Mouse (Mus musculus): ENCODE results near the gene Ints2. TPM values are rescaled to one million over a fixed set of nuclear protein-coding genes. Genes with fewer than 3 reads are reported as not detected.
A peak's percentile ranks its signal among the peaks of the same experiment; 100 is the strongest.

Gene Ints2
- polyA plus RNA-seq, 1 experiment from 2014 or later, result 48.4 TPM

- DNase-seq (ENCODE audit: low spot score, missing footprints), result no peak
- no peak overlapping the region for H3K4me3 ChIP-seq (ENCODE audit: low read depth, low read length)
- no peaks in the 10 kb centered on the region for H3K27me3 ChIP-seq (ENCODE audit: control insufficient read depth, insufficient read depth, low read length)
- H3K9ac ChIP-seq (ENCODE audit: low read length), result no peak overlapping the region
- peaks cover 13% of the 10 kb centered on the region; the same call in 1 of the 2 replicates for H3K36me3 ChIP-seq (ENCODE audit: control insufficient read depth, insufficient read depth, low read length)
- ATAC-seq (ENCODE audit: low FRiP score), result no peak
- H3K4me2 ChIP-seq, result no peak overlapping the region
- H3K9me3 ChIP-seq (ENCODE audit: control insufficient read depth, low read length), result no peaks in the 10 kb centered on the region
- H3K4me1 ChIP-seq (ENCODE audit: control insufficient read depth, insufficient read depth, low read length), result no peaks in the 10 kb centered on the region
- 92% methylated on average over 8 of the region's 8 CpGs for WGBS
- no peak overlapping the region for H3K27ac ChIP-seq (ENCODE audit: low read depth, low read length)
Observed at GRCm38 (mm10) chr11:86226646-86227180, 30.7 kb downstream of the Ints2 start.

- H3K27ac ChIP-seq (ENCODE audit: low read depth, low read length), result no peak overlapping the region
- no peaks in the 10 kb centered on the region for H3K27me3 ChIP-seq (ENCODE audit: control insufficient read depth, insufficient read depth, low read length)
- no peak for ATAC-seq (ENCODE audit: low FRiP score)
- no peaks in the 10 kb centered on the region for H3K9me3 ChIP-seq (ENCODE audit: control insufficient read depth, low read length)
- 89% methylated on average over 4 of the region's 4 CpGs for WGBS
- no peak overlapping the region for H3K4me3 ChIP-seq (ENCODE audit: low read depth, low read length)
- H3K36me3 ChIP-seq (ENCODE audit: control insufficient read depth, insufficient read depth, low read length), result peaks cover 13% of the 10 kb centered on the region; the same call in 1 of the 2 replicates
- H3K9ac ChIP-seq (ENCODE audit: low read length), result no peak overlapping the region
- no peak for DNase-seq (ENCODE audit: low spot score, missing footprints)
- no peaks in the 10 kb centered on the region for H3K4me1 ChIP-seq (ENCODE audit: control insufficient read depth, insufficient read depth, low read length)
- H3K4me2 ChIP-seq, result no peak overlapping the region
Observed at GRCm38 (mm10) chr11:86225761-86226160, 31.6 kb downstream of the Ints2 start.

- no peak for DNase-seq (ENCODE audit: low spot score, missing footprints)
- Histone ChIP-seq H3K4me3 (ENCODE audit: low read depth, low read length) (no peak overlapping the region), H3K36me3 (ENCODE audit: control insufficient read depth, insufficient read depth, low read length) (peaks cover 16% of the 10 kb centered on the region), H3K27me3 (ENCODE audit: control insufficient read depth, insufficient read depth, low read length) (no peaks in the 10 kb centered on the region), H3K4me1 (ENCODE audit: control insufficient read depth, insufficient read depth, low read length) (no peaks in the 10 kb centered on the region), H3K27ac (ENCODE audit: low read depth, low read length) (no peak overlapping the region), H3K9me3 (ENCODE audit: control insufficient read depth, low read length) (no peaks in the 10 kb centered on the region), H3K4me2 (no peak overlapping the region), H3K9ac (ENCODE audit: low read length) (no peak overlapping the region)
- ATAC-seq (ENCODE audit: low FRiP score), result no peak
- 81% methylated on average over 1 of the region's 1 CpGs for WGBS
Observed at GRCm38 (mm10) chr11:86211803-86212202, 45.6 kb downstream of the Ints2 start.

GRCm38 (mm10) chr11:86209123-86209522, 48.3 kb downstream of the Ints2 start:
- Histone ChIP-seq H3K36me3 (ENCODE audit: control insufficient read depth, insufficient read depth, low read length) (peaks cover 34% of the 10 kb centered on the region), H3K9me3 (ENCODE audit: control insufficient read depth, low read length) (peaks cover 14% of the 10 kb centered on the region; the same call in 1 of the 2 replicates), H3K9ac (ENCODE audit: low read length) (no peak overlapping the region), H3K4me1 (ENCODE audit: control insufficient read depth, insufficient read depth, low read length) (no peaks in the 10 kb centered on the region), H3K4me2 (no peak overlapping the region), H3K4me3 (ENCODE audit: low read depth, low read length) (no peak overlapping the region), H3K27ac (ENCODE audit: low read depth, low read length) (no peak overlapping the region), H3K27me3 (ENCODE audit: control insufficient read depth, insufficient read depth, low read length) (no peaks in the 10 kb centered on the region)
- no peak for DNase-seq (ENCODE audit: low spot score, missing footprints)
- WGBS, result 91% methylated on average over 2 of the region's 2 CpGs
- no peak for ATAC-seq (ENCODE audit: low FRiP score)

- no peak overlapping the region for H3K9ac ChIP-seq (ENCODE audit: low read length)
- H3K27ac ChIP-seq (ENCODE audit: low read depth, low read length), result no peak overlapping the region
- ATAC-seq (ENCODE audit: low FRiP score) (no peak), DNase-seq (ENCODE audit: low spot score, missing footprints) (peak; percentile 64)
- peaks cover 21% of the 10 kb centered on the region for H3K9me3 ChIP-seq (ENCODE audit: control insufficient read depth, low read length)
- peaks cover 43% of the 10 kb centered on the region for H3K36me3 ChIP-seq (ENCODE audit: control insufficient read depth, insufficient read depth, low read length)
- H3K27me3 ChIP-seq (ENCODE audit: control insufficient read depth, insufficient read depth, low read length), result no peaks in the 10 kb centered on the region
- no peak overlapping the region for H3K4me2 ChIP-seq
- H3K4me1 ChIP-seq (ENCODE audit: control insufficient read depth, insufficient read depth, low read length), result peaks cover 2% of the 10 kb centered on the region; the same call in 1 of the 2 replicates
- H3K4me3 ChIP-seq (ENCODE audit: low read depth, low read length), result no peak overlapping the region
- 95% methylated on average over 4 of the region's 4 CpGs for WGBS
Observed at GRCm38 (mm10) chr11:86205876-86206275, 51.5 kb downstream of the Ints2 start.

- Histone ChIP-seq H3K9me3 (ENCODE audit: control insufficient read depth, low read length) (peaks cover 21% of the 10 kb centered on the region), H3K9ac (ENCODE audit: low read length) (no peak overlapping the region), H3K4me2 (no peak overlapping the region), H3K36me3 (ENCODE audit: control insufficient read depth, insufficient read depth, low read length) (peaks cover 43% of the 10 kb centered on the region), H3K27ac (ENCODE audit: low read depth, low read length) (no peak overlapping the region), H3K4me3 (ENCODE audit: low read depth, low read length) (no peak overlapping the region), H3K27me3 (ENCODE audit: control insufficient read depth, insufficient read depth, low read length) (no peaks in the 10 kb centered on the region), H3K4me1 (ENCODE audit: control insufficient read depth, insufficient read depth, low read length) (peaks cover 7% of the 10 kb centered on the region)
- ATAC-seq (ENCODE audit: low FRiP score), result no peak
- WGBS, result 98% methylated on average over 5 of the region's 5 CpGs
- DNase-seq (ENCODE audit: low spot score, missing footprints), result peak; percentile 54
Observed at GRCm38 (mm10) chr11:86205031-86205430, 52.3 kb downstream of the Ints2 start.

- DNase-seq (ENCODE audit: low spot score, missing footprints), result peak; percentile 88
- Histone ChIP-seq H3K27me3 (ENCODE audit: control insufficient read depth, insufficient read depth, low read length) (no peaks in the 10 kb centered on the region), H3K9me3 (ENCODE audit: control insufficient read depth, low read length) (peaks cover 21% of the 10 kb centered on the region), H3K4me3 (ENCODE audit: low read depth, low read length) (peak overlapping the region; percentile 74), H3K4me2 (peak overlapping the region; percentile 71), H3K9ac (ENCODE audit: low read length) (peak overlapping the region; percentile 86), H3K27ac (ENCODE audit: low read depth, low read length) (no peak overlapping the region), H3K4me1 (ENCODE audit: control insufficient read depth, insufficient read depth, low read length) (peaks cover 10% of the 10 kb centered on the region), H3K36me3 (ENCODE audit: control insufficient read depth, insufficient read depth, low read length) (peaks cover 36% of the 10 kb centered on the region)
- WGBS, result 60% methylated on average over 16 of the region's 16 CpGs
- no peak for ATAC-seq (ENCODE audit: low FRiP score)
Observed at GRCm38 (mm10) chr11:86201901-86202675, 55.3 kb downstream of the Ints2 start.

- under 1% methylated on average over 60 of the region's 60 CpGs for WGBS
- Histone ChIP-seq H3K9me3 (ENCODE audit: control insufficient read depth, low read length) (peaks cover 21% of the 10 kb centered on the region), H3K4me2 (peak within 1 kb of the TSS; percentile 71), H3K9ac (ENCODE audit: low read length) (peak within 1 kb of the TSS; percentile 86), H3K4me3 (ENCODE audit: low read depth, low read length) (peak within 1 kb of the TSS; percentile 74), H3K27ac (ENCODE audit: low read depth, low read length) (no peak within 1 kb of the TSS), H3K27me3 (ENCODE audit: control insufficient read depth, insufficient read depth, low read length) (no peaks in the 10 kb centered on the region), H3K4me1 (ENCODE audit: control insufficient read depth, insufficient read depth, low read length) (peaks cover 10% of the 10 kb centered on the region), H3K36me3 (ENCODE audit: control insufficient read depth, insufficient read depth, low read length) (peaks cover 29% of the 10 kb centered on the region)
- DNase-seq (ENCODE audit: low spot score, missing footprints) (peak; percentile 99), ATAC-seq (ENCODE audit: low FRiP score) (peak; percentile 98)
Observed at GRCm38 (mm10) chr11:86201037-86201786, 56.2 kb downstream of the Ints2 start, which contains the start of gene Brip1. Brip1 (minus strand) TSS chr11:86201193.
